Mouse (Mus musculus): ENCODE measurements around the gene Mrpl54.

The Mrpl54 gene

DNA sequence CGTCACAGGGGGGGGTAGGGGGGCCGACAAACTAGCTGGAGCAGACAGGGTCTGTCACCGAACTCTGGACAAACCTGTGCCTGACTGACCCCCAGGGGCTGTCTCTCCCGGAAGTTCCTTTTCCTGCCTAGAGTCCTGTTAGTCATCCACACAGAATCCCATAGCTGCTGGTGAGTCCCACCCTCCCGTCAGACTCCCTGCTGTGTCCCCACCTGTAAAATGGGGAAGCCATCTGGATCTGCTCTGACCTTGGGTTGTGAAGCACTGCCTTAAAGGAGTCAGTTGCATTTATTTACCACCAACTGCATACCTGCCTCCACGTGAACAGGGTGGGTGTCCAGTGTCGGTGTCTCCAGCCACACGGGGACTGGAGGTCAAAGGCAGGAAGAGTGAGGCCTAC lies 27.7 kb upstream of the Mrpl54 start:
- DNase-seq (ENCODE audit: low spot score) = no peak

DNA sequence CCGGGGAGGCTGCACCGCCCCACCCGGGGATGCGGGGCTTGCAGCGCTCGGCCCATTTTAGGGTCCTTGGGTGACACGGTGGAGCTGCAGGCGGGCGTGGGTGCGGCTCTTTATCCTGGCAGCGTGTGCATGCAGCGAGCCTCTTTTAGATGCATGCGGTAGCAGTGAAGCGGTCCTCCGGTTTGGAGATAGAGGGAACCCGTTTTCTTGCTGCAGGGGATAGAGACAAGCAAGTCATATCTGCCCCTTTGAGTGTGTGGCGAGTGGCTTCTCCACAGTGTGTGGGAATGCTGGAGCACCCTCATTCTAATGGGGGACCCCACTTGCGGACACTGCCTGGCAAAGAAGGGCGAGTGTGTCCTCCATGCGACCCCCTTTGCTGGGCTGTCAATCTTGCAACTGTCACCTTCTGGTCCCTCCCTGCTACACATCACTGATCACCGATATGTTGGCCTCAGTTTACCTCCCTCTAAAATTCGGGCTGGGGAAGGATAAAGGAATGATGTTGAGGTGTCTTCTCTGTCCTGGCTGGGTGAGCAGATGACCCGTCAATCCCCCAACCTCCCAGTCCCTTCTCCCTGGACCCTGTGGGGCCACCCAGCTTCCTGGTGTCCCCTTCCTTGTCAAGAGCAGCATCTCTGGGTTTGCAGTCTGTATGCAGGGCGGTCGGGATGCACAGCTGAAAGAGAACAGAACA lies 26.7 kb upstream of the Mrpl54 start:
- no peak for DNase-seq (ENCODE audit: low spot score)

DNA sequence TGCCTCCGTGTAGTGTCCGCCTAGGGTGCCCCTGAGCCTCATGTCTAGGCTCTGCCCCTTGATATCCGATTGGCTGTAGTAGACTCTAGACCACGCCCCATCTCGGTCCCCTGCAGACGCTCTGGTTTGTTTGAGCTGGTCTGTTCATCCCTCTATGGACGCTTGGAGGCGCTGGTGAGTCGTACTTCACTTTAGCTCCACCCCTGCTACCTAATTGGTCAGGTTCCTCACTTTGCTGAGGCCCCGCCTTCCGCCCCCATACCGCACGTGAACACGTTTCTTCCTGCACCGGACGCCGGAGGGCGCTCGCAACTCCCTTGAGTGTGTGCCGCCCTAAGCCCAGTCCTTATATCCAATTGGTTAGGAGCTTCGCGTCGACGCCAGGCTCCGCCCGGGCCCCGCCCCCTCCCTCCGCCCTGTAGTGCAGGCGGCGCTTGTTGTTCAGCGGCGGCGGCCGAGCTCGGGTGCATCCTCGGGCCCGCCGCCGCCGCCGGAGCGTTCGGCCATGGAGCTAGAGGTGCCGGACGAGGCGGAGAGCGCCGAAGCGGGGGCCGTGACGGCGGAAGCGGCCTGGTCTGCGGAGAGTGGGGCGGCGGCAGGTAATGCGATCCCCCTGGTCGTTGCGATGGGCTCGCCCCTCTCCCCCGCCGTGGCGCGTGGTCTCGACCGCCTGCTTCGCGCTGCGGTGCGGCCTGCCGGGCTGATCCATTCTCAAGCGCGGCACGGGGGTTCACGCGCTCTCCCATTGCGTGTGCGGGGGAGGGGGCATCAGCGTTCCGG lies 26.0 kb upstream of the Mrpl54 start, which contains the start of gene Pip5k1c:
Gene Pip5k1c, plus strand, starts transcription at position 410 of the 780 bp plus-strand sequence.
- DNase-seq (ENCODE audit: low spot score) = peak; percentile 100

DNA sequence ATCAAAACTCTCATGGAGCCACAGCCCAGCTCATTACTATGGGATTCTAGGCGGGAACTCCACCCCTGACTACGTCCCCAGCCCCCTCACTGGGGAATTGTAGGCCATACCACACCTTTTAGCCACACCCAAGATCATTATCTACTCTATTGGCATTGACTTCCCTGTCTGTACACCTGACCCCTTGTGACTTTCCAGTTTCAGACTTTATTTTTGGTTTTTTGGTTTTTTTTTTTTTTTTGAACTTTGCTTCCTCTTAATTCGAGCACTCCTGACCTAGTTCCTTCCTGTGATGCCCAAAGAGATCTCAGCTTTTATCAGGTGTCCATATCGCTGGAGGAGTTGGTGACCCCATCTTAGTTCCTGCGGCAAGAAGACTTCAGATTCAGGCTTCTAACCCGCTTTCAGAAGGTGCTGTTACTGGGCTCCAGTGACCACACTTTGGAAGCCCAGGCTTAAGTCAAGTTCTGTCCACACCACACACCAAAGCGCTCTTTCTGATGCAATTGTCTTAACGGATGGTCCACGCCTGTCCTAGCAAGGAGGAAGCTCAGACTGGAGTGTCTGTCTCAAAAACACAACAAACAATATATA lies 24.9 kb upstream of the Mrpl54 start, which contains the start of gene Tjp3:
Gene Tjp3, minus strand, starts transcription at position 71 of the 594 bp plus-strand sequence.
- no peak for DNase-seq (ENCODE audit: low spot score)

DNA sequence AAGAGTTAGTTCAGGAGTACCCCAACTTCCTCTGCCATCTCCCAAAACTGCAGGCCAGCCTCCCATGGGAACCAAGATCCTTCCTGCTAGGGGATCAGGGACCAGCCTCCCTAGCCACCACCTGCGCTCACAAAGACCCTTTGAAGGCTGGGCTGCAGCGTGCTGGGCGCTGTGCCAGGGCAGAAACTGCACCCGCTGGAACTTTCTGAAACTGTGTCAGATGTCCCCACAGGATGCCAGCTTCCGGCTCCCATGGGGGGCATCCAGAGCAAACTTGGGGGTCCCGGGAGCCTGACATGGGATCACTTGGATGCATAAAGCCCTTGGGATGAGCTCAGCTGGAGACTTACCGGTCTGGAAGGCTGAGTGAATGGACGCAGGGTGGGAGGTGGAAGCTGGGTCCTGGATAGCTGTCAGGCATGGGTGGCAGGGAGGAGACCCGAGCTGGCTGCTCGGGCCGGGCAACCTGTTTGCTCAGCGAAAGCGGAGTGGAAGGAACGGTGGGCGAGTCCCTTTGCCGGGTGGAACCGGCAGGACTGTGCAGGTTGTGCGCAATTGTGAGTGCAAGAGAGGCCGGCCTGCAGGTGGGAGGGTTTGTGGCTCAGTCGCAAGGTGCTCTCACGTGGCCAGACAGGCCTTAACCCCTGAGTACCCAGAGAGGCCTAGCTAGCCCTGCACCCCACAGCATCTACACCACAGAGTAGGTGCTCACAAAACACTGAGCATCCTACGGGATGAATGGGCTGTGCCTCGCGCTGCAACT lies 24.1 kb upstream of the Mrpl54 start:
- DNase-seq (ENCODE audit: low spot score) = no peak

DNA sequence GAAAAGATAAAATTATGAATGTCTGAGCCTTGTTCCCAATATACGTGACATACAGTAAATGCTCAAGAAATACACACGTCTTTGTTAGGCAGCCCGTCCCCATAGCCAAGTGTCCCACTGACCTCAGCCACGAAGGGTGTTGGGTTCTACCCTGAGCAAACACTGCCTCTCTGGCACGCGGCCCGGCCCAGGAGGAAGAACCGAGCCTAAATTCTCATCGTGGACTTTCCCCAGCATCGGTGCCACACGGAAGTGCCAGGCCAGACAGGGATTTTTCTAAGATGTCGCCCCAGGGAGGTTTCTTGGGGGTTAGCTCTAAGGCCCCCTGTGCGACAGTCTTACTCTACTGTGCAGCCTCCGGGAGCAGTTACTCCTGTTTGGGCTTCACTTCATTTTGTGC lies 23.1 kb upstream of the Mrpl54 start:
- DNase-seq (ENCODE audit: low spot score) = no peak

DNA sequence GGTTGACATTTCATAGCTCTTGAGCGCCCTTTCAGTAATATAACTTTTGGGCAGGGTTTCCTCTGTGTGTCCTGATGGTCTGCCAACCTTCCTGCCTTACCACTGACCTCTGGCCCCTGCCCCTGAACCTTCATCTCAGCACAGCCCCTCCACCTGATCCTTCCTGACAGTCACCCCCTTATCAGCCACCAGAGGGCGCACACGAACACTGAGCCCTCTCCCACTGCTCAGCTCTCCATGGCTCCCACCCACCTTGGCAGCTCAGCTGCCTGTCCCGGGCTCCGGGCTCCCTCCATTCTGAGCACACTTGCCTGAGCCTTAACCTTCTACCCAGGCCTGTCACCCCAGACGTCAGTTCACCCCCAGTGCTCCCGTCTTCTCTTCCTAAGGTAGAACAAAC lies 22.5 kb upstream of the Mrpl54 start:
- peak; percentile 74 for DNase-seq (ENCODE audit: low spot score)

DNA sequence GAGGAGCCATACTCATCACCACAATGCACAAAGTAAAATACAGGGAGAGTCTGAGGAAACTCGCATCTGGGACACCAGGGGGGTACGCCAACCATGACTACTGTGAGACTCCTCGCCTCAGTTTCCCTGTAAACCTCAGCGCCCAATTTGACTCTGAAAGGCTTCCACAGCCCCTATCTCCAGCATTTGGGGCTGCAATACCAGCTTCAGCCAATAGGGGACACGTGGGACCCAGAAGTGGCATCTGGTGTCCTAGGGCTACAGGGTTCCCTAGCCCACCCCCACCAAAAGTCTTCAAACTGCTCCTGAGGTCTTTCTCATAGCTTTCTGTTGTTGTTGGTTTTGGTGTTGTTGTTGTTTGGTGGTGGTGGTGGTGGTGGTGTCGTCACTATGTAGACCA lies 21.9 kb upstream of the Mrpl54 start:
- DNase-seq (ENCODE audit: low spot score) = peak; percentile 46

DNA sequence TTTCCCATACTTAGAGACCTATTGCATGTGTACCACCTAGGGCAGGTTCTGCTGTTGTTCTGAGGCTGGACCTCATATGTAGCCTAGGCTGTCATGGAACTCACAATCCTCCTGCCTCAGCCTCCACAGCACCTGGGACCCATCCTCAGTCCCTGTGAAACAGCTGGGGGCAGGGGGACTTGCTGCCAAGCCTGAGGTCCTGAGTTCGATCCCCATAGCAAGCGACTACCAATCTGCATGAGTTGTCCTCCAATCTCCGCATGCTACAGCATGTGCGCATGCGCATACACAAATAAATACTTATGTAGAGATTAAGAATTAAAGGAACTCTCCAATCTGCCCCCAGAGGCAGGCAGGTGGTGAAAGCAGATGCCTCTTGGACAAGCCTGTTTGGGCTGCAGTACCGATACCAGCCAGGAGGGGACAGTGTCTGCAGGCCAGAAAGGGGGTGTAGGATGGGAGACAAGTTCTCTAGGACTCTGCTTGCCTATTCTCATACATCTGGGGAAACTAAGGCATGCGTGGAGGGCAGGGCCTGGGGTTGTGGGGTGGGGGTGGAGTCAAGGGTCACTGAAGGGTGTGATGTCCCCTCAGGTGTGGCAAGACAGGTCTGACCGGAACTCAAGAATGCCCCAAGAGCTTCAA lies 20.9 kb upstream of the Mrpl54 start:
- DNase-seq (ENCODE audit: low spot score) = peak; percentile 66

DNA sequence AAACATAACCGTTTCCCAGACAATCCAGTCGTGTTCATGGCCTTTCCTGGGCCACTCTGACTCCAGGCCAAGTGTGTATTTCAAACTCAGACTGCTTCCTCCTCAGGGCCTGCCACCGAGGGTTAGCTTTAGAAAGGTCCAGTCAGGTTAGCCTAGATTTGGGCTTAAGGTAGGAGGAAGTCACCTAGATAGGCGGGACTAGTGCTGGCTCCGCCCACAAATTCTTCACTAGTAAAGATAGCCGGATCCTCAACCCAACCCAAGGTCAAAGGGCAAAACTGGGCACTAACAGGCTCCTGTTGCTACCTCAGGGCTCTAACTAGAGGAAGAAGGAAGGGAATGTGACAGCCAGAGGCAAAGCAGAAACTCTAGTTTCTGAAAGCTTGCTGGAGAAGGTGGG lies 19.9 kb upstream of the Mrpl54 start:
- no peak for DNase-seq (ENCODE audit: low spot score)

DNA sequence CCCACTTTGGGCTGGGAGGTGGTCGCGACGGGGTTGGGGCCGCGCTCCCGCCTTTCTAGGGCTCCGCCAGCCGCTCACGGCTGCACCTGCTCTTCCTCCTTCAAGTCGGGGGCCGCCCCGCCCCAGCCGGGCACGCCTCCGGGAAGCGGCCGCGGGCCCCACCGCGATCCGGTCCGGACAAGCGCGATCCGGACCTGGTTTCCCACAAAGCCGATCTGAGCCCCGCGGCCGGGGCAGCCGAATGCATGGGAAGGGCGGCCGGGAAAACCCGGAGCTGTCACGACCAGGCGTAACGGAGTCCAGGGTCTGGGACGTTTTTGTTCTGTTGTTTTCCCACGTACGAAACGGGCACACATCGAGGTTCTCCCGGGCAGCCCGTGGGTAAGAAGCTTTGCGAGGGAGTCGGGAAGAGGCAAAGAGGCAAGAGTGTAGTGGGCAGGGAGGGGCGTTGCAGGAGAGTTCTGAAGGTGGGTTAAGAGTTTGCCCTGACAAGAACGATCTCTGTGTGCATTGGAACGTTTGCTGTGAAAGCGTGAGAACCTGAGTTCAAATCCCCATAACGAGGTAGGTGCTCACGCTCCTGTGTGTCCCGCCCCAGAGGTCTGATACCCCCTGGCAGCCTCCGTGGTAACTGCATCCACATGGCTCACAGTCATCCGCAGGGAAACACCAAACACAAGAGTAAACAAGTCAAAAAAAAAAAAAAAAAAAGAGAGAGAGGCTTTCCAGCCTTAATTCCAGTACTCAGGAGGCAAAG lies 19.1 kb upstream of the Mrpl54 start:
- peak; percentile 96 for DNase-seq (ENCODE audit: low spot score)

DNA sequence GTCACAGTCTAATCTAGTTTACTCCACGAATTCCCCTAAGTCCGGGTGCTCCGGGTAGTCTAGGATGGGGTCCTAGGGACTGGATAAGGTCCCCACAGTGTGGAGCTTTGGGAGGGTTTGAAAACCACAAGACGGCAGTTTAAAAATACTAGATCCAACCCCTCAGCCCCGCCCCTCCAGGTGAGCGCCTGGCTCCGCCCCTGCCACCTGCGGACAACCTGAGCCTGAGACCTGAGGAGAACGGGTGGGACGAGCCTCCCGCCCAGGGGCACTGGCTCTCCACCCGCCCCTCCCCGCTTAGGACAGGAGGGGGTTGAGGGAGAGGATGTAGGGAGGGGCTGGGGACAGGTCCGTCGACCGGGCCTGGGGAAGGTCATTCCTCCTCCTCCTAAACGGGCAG lies 18.0 kb upstream of the Mrpl54 start:
- no peak for DNase-seq (ENCODE audit: low spot score)

DNA sequence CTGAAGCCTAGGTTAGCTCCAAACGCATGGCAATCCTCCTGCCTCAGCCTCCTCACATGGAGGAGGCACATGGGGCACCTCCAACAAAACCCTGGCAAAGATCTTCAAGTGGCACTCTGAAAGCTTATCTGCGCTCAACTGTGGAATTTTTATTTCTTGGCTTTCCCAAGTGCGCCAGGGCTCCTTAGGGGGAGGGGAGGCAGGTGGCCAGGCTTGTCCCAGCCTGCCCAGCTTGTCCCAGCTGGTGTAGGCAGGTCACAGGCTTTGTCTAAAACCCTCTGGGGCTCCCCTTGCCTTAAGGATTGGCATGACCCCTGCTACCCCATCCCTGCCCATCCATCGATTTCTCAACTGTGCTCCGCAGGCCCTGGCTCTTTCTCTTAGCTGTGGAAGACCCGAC lies 17.5 kb upstream of the Mrpl54 start:
- no peak for DNase-seq (ENCODE audit: low spot score)

DNA sequence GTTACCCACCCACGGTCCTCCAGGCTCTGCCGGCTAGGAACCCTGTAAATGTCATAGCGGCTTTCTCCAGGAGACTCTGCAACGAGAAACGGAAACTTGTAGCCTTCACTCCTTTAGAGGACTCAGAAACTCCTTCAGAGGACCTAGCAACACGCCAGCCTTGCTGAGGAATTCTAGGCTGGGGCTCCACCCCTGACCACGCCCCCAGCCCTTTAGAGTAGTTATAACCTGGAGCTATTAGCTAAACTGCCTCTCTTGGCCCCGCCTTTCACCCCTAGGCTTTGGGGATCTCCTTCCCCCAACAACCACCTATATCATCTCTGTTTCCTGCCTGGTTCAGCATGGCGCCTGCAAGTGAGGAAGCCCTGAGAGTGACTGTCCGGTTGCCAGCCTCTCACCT lies 12.8 kb upstream of the Mrpl54 start:
- no peak for DNase-seq (ENCODE audit: low spot score)

DNA sequence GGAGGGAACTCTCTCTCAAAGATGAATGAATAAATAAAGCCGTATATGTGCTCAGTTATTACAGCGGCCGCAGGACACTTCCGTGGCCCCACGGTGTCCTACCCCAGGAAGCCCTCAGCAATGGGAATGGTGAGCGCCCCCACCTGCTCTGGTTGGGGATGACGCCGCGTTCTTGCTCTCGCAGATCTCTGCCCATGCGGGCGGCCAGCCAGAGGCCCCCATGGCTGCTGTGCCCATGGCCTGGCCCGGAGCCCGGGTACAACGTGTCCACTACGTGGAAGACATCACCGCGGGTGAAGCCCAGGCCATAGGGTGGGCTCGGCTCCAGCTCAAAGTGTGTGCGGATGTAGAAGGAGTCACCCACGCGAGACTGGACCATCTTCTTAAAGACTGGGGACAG lies 10.9 kb upstream of the Mrpl54 start:
- no peak for DNase-seq (ENCODE audit: low spot score)

DNA sequence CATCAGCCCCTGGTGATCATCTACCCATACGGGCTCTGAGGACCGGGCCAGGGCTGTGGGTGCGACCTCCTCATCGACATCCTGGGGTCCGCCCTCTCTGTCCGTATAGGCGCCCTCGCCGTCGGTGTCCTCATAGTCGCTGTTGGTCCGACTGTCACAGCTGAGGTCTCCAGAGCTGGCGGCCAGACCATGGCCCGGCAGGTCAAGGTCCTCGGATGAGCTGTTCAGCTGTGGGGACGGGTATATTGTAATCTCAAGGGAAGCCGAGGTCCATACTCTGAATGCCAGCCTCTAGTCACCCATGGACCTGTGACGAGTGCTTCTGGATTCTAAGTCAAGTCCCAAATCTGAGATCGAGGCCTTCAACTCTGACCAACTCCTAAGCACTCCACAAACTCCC lies 7.1 kb upstream of the Mrpl54 start:
- no peak for DNase-seq (ENCODE audit: low spot score)

DNA sequence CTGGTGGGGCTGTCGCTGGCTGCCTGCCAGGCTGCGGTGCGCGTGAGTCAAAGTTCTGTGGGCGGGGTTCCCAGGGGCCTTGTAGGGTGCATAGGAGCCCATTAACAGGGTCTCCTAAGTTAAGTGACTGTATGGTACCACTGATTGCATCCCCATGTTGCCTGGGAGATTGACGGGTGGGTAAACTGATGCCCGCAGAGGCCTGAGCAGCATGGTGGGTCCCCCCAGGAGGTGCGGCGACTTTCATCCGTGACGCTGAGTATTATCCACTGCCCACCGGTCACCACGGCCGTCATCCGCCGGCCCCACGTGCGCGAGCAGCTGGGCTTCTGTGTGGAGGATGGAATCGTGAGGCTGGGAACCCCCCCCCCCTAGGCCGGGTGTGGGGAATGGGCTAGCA lies 5.6 kb upstream of the Mrpl54 start:
- DNase-seq (ENCODE audit: low spot score) = no peak

DNA sequence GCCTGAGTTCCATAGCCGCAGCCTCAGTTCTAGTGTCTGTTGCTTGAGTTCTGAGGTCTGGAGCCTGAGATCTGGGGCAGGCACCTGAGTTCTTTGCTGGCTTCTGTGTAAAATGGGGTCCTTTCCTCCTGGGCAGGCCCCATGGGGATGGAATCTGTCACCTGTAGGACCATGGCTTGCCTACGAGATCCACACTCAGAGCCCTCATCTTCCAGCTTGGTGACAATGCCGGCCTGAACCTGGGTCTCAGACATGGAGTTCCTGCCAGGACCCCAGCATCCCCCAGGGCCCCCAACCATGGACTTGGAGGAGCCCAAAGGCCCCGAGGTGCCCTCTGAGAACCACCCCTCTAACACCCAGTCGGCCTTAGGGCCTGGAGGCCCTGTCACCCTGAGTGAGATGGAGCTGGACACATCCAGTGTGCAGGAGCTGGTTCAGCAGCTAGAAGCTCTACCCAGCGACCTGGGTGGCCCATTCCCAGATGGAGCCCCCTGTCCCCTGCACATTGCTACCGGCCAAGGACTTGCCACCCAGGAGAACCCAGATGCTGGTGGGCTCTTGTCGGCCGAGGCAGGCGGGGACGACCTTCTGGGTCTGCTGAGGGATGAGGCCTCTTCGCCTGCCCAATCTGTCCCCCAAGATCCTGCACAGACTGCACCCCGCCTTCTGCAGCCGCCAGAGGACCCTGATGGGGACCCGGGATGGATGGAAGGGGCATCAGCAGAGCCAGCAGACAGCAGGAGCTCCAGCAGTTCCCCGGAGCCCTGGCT lies 2.1 kb upstream of the Mrpl54 start:
- DNase-seq (ENCODE audit: low spot score) = no peak

DNA sequence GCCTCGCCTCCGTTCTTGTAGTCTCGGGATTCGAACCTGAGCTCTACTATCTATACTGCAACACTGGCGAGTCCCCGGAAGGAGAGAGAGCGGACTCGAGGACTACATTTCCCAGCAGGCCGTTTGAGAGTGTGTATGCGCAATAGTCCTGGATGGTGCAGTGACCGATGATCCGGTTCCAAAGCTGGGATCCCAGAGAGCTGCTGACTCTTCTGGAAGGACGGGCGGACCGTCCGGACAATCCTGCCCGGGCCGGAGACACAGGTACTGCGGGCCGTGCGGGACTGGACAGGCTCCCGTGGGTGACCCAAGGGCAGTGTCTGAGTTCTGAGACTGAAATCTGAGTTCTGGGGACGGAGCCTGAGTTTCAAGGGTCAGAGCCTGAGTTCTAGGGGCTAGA lies 1.3 kb upstream of the Mrpl54 start:
- peak; percentile 94 for DNase-seq (ENCODE audit: low spot score)

DNA sequence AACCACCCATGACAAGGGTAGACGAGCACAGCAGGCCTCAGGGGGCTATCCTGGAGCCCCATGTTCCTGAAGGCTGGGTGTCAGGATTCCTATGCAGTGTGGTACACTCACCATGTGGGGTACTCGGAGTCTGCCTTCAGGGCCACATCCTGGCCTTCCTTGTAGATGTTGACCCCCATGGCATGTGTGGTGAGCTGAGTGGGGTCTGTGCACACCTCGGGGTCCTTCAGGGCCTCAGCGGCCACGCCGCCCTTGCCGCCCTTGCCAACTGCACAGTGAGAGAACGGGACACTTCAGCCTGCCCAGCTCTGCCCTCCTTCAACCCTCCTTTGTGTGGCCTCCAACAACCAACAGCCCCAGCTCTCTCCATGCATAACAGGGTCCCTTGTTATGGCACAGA lies 1.2 kb downstream of the Mrpl54 start:
- no peak for DNase-seq (ENCODE audit: low spot score)

All from MN1 (cell line).